Mouse (Mus musculus) telencephalon, adult 2 months (tissue): ENCODE results near the gene Gm42417.
"Not testable (repeated sequence)": the region's sequence is repeated elsewhere in the genome, so short reads cannot be mapped to it uniquely, and the experiment has no call there.

Source experiments
- DNase-seq: peaks from one replicate; pipeline ENCODE4 v3.0.0-alpha.2; 2011; ENCODE audit warnings: low read depth, low spot score

Gm42417 gene

GRCm38 (mm10) chr1:36545845-36546600 is 6.8 kb upstream of the Gm42417 start:
- no peak for DNase-seq

- no peak for DNase-seq
Observed at GRCm38 (mm10) chr1:36545382-36545781, 6.2 kb upstream of the Gm42417 start.

DNA sequence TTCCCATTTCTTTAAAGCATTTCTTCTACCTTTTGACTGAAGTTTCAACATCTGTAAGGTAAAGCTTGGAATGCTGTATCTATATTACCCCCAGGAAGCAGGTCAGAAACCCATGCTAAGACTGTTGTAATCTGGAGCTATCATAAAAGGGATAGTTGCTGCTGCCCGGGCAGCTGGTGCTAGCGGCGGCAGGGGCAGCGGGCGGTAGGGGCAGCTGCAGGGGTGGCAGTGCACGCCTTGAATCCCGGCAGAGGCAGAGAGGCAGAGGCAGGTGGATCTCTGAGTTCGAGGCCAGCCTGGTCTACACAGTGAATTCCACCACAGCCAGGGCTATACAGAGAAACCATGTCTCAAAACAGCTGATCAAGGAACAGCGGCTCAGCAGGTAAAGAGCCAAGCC is 3.7 kb upstream of the Gm42417 start:
- DNase-seq: no peak

GRCm38 (mm10) chr1:36541844-36542243 is 2.6 kb upstream of the Gm42417 start:
- DNase-seq: no peak

DNA sequence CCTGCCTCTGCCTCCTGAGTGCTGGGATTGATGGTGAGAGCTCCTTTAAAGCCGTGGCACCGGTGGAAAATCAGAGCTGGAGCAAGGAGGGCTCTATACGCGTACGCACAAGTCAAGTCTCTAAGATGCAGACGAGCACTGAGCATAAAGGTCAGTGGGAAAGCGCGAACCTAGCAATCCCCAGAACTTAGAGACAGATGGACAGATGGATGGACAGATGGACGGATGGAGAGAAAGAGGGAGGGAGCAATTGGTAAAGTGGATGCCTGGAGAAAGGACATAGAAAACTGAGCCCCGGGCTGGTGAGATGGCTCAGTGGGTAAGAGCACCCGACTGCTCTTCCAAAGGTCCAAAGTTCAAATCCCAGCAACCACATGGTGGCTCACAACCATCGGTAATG is 1.6 kb upstream of the Gm42417 start:
- DNase-seq: no peak

- no peak for DNase-seq
Observed at GRCm38 (mm10) chr1:36540132-36540531, 903 bp upstream of the Gm42417 start.

- DNase-seq: no peak
Observed at GRCm38 (mm10) chr1:36538727-36539126, 502 bp downstream of the Gm42417 start.

- not testable (repeated sequence) for DNase-seq
Observed at GRCm38 (mm10) chr1:36536783-36537182, 2.4 kb downstream of the Gm42417 start, which contains the start of gene Ankrd23. Ankrd23 (minus strand) TSS chr1:36536883.

DNA sequence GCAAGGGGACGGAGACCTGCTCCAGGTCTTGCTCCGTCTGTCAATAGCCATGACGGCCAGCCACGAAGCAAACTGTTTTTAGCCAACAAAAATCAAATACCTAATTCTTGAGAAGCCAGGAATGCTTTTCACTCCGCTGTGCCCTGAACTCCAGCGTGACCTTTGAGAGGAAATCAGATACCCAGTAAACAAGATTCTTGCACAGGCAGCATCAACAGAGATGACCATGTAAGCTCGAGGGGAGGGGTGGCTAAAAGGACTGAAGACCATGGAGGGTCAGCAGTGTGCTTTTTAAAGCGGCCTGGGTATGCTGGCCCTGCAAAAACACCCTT is 2.9 kb downstream of the Gm42417 start:
- DNase-seq: no peak

DNA sequence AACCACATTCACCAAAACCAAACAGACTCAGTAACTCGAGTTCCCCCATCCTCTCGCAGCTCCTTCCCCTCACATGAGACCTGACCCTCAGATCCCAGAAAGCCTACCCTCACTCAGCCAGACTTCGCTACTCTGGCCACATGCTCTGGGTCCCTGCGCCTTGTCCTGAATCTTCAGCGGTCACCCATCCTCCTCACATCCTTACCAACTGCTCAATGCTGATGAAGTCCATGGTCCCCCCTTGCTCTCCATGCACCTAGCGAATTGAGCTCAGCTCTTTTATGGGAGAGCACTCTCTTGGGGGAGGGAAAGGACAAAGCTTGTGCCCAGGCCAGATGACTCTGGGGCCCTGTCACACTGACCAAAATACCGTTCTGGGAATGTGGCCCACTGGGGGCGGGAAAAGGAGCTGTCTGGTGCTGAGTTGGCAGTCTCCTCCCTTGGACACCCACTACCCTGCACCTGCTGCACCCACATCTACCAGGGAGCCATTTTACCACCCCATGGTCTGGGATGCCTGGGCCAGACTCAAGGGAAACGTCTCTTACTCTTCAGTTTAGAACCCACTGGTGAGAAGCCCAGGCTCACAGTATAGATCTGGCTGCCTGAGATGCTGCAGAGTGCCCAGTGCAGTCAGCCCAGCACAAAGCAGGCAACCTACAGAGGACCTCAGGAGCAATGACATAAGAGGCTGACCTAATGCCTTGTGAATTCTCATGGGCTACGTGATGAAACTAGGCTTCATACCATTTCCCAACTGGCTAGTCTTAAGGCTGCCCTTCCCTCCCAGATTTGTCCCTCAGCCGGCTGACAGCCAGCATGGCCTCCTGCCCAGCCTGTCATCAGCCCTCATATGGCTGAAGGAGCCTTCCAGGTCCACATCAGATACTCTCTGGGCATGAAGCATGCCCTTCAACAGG is 3.5 kb downstream of the Gm42417 start:
- no peak for DNase-seq

GRCm38 (mm10) chr1:36534595-36535058 is 4.6 kb downstream of the Gm42417 start:
- no peak for DNase-seq

DNA sequence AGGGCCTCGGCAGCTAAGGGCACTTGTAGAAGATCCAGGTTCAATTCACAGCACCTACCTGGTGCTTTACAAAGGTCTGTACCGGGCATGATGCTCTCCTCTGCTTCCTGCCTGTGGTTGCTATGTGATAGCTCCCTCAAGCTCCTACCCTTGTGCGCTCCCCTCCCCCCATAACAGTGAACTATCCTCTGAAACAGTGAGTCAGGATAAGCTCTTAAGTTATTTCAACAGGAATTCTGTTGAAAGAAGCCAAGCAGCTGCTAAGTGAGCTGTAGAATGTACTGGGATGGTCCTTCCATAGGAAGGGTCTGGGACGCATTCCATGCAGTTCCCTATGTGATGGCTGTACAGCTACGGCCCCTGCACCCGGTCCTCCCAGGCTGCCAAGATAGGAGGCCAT is 5.7 kb downstream of the Gm42417 start:
- DNase-seq: no peak

DNA sequence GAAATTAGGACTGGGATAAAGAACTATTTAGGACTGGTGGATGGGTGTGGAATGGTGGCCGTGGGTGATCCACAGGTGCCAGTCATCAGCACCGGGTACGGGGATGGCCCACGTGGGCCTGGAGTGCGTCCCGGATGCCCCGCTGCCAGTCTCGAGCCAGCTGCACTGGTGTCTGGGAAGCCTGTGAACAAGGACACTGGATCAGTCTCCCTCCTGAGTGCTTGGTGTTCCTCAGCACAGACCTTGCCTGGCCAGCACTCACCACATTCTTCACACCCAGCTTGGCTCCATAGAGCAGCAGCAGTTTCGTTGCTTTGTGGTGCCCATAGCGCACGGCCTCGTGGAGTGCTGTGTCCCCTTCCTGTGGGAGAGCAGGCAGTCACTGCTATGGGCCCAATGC is 7.8 kb downstream of the Gm42417 start:
- DNase-seq: no peak

DNA sequence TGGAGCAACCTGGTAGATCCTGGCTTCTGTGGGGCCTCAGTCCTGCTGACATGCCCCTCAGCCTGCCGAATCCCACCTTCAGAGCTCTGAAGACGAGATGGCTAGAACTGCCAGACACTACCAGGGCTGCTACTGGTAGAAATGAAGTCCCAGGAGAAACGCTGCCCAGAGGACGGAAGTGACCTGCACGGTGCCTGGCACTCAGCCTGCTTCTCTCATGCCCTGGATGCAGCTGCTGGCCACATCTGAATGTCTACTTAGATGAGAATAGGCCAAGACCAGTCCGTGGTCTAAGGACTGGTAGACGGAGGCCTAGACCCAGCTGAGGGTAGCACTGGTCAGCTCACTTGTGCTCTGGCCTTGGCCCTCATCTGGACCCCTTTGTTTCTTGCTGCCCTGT is 8.3 kb downstream of the Gm42417 start:
- no peak for DNase-seq

DNA sequence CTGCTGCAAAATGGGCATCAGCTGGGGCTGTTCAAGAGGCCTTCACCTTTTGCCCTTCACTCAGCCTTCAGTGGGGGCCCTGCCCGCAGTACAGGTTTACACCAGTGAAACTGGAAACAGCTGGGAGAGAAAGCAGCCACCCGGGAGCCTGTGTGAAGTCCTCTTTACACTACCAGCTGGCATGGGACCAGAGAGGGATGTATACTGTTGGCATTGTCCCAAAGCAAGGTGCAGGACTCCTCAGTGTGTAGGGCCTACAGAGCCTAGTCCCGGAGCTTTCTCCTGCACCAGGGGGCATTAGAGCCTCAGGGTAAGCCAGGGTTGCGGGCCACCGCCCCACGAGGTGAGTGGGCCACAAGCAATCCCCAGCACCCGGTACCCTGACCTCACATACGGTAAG is 8.7 kb downstream of the Gm42417 start:
- DNase-seq: no peak

DNA sequence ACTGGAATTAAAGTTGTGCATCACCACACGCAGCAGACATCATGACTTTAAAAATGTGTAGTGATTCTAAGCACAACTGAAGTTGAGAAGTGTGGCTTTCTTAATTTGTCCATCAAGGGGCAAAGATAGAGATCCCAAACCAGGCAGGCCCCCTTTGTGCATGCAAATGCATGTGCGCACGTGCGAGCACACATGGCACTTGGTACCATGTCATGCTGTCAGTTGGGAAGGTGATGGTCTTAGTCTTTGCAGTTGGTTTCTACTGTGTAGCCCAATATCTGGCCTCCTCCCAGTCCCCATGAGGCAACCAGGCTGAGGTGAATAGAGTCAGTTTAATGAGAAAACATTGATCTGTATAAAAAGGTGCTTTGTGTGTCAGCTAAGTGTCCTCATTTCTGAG is 9.4 kb downstream of the Gm42417 start:
- no peak for DNase-seq

GRCm38 (mm10) chr1:36529274-36529673 is 10.0 kb downstream of the Gm42417 start:
- DNase-seq: no peak

DNA sequence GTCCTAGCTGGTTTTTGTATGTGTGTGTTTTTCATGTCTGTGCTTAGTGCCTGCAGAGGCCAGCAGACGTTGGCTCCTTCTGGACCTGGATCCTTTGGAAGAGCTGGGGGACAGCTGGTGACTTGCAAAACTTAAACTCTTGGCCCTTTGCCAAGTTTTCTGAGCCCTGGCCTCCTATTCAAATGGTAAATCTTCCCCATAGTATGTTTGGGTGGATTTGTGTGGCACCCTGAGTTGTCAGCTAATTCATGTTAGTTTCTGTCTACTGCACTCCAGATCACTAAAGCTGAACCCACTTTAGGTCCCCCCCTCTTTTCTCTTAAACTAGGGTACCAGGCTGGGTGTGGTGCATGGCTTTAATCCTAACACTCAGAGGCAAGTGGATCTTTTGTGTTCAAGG is 10.9 kb downstream of the Gm42417 start:
- DNase-seq: no peak

- no peak for DNase-seq
Observed at GRCm38 (mm10) chr1:36526903-36527302, 12.3 kb downstream of the Gm42417 start.

- DNase-seq: no peak
Observed at GRCm38 (mm10) chr1:36525774-36526173, 13.5 kb downstream of the Gm42417 start.

GRCm38 (mm10) chr1:36524058-36524457 is 15.2 kb downstream of the Gm42417 start:
- DNase-seq: no peak

DNA sequence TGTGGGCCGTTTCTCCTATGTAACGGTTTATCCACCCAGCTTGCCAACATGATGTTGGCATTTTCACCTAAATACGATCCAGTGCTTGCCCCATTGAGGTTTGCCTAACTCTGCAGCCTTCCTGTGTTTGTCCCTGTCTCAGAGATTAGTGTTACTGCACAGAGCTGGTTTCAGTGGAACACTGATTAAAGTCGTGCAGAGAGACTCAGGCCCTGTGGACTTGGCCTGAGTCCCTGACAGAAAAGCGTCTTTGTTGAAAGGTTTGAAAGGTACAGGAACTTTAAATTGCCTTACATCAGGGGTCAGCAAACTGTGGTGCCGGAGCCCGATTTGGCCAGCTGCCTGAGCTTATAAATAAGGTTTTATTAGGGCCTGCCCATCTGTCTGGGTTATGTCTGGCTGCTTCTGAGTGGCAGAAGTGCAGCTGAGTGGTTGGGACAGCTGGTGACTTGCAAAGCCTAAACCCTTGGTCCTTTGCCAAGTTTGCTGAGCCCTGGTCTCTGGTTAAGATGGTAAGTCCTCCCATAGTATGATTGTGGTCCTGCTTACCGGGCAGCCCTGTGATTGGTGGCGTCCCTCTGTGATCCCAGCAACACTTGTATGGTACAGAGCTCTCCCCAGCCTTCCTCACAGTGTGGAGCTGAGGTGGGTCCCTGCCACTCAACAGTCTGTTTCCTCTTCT is 15.8 kb downstream of the Gm42417 start:
- DNase-seq: no peak
